ENCODE assay signal across 26 mouse cellular contexts in the genomic region with DNA sequence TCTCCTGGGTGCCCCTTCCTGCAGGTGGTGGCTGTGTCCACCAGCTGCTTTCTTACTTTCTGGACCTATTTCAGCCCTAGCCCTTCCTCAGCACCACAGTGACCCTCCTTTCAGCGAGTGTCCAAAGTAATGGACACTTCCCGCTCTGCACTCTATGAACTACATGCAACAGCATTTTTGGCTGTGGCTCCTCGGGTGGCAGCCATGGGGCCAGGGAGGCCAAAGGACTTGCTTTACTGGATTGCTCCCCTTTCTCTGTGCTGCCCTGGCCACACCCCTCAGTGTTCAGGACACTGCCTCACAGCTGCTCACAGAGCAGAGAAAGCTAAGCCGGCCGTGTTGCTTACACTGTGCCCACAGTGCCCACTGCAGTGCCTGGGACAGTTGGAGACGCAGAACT. TPM values are rescaled to one million over a fixed set of nuclear protein-coding genes. Genes with fewer than 3 reads are reported as not detected.
DNase-seq lines count a peak whose midpoint lies in the region; ATAC-seq and TF ChIP-seq lines count a peak whose summit lies in the region.
"Had no signal": no experiment of that assay in that cellular context is flagged by ENCODE, and none has a peak within 500 bp of the region (broad histone marks: within the 10 kb centered on the region; RNA-seq: fewer than 3 reads in every experiment).

No protein-coding gene starts in this region.

- 51% methylated on average over 6 of the region's 6 CpGs for WGBS in kidney, embryonic 14.5 days
- 72% methylated on average over 6 of the region's 6 CpGs for WGBS in midbrain, embryonic 12.5 days
- 74% methylated on average over 6 of the region's 6 CpGs for WGBS in midbrain, postnatal 0 days
- WGBS in intestine, embryonic 15.5 days: 52% methylated on average over 6 of the region's 6 CpGs

- H3K36me3 ChIP-seq in kidney, embryonic 14.5 days (ENCODE audit: control insufficient read depth, insufficient read depth, low read length): no peaks in the 10 kb centered on the region
- no peaks in the 10 kb centered on the region for H3K36me3 ChIP-seq in midbrain, embryonic 12.5 days
- no peaks in the 10 kb centered on the region for H3K36me3 ChIP-seq in midbrain, postnatal 0 days (ENCODE audit: insufficient read depth, low read length)
- H3K36me3 ChIP-seq in intestine, embryonic 15.5 days: no peaks in the 10 kb centered on the region
- H3K36me3 ChIP-seq: embryonic facial prominence, embryonic 13.5 days; forebrain, embryonic 12.5 days; hindbrain, embryonic 13.5 days had no signal

- H3K4me3 ChIP-seq in kidney, embryonic 14.5 days (ENCODE audit: low read length): no peak overlapping the region
- no peak overlapping the region for H3K4me3 ChIP-seq in midbrain, embryonic 12.5 days
- H3K4me3 ChIP-seq in midbrain, postnatal 0 days (ENCODE audit: low read depth, low read length): no peak overlapping the region
- H3K4me3 ChIP-seq in intestine, embryonic 15.5 days (replicated peaks): no peak overlapping the region
- H3K4me3 ChIP-seq: embryonic facial prominence, embryonic 13.5 days; forebrain, embryonic 12.5 days; hindbrain, embryonic 13.5 days had no signal

- H3K4me2 ChIP-seq in kidney, embryonic 14.5 days (replicated peaks; ENCODE audit: low read depth, low read length): no peak overlapping the region
- no peak overlapping the region for H3K4me2 ChIP-seq in midbrain, embryonic 12.5 days (replicated peaks)
- no peak overlapping the region for H3K4me2 ChIP-seq in midbrain, postnatal 0 days (ENCODE audit: low read depth, low read length, poor library complexity, severe bottlenecking)
- no peak overlapping the region for H3K4me2 ChIP-seq in intestine, embryonic 15.5 days (replicated peaks)
- H3K4me2 ChIP-seq: embryonic facial prominence, embryonic 13.5 days; forebrain, embryonic 12.5 days; hindbrain, embryonic 13.5 days had no signal

- no peaks in the 10 kb centered on the region for H3K4me1 ChIP-seq in kidney, embryonic 14.5 days (ENCODE audit: control insufficient read depth, insufficient read depth, low read length)
- peaks cover 8% of the 10 kb centered on the region; the same call in 1 of the 2 replicates for H3K4me1 ChIP-seq in midbrain, embryonic 12.5 days
- H3K4me1 ChIP-seq in midbrain, postnatal 0 days (ENCODE audit: insufficient read depth, low read length): no peaks in the 10 kb centered on the region
- peaks cover 14% of the 10 kb centered on the region; the same call in 1 of the 2 replicates for H3K4me1 ChIP-seq in intestine, embryonic 15.5 days (replicated peaks)
- H3K4me1 ChIP-seq: forebrain, embryonic 12.5 days had no signal

- TF ChIP-seq CTCF in midbrain, postnatal 0 days (IDR thresholded peaks at IDR 0.05): no peak

- H3K9me3 ChIP-seq in kidney, embryonic 14.5 days (ENCODE audit: control insufficient read depth, low read length): no peaks in the 10 kb centered on the region
- H3K9me3 ChIP-seq in midbrain, embryonic 12.5 days: no peaks in the 10 kb centered on the region
- no peaks in the 10 kb centered on the region for H3K9me3 ChIP-seq in midbrain, postnatal 0 days (ENCODE audit: low read length)
- H3K9me3 ChIP-seq in intestine, embryonic 15.5 days: no peaks in the 10 kb centered on the region
- H3K9me3 ChIP-seq: embryonic facial prominence, embryonic 13.5 days; forebrain, embryonic 12.5 days; hindbrain, embryonic 13.5 days had no signal

- H3K27me3 ChIP-seq in kidney, embryonic 14.5 days (ENCODE audit: control insufficient read depth, insufficient read depth, low read length): no peaks in the 10 kb centered on the region
- peaks cover 21% of the 10 kb centered on the region for H3K27me3 ChIP-seq in midbrain, embryonic 12.5 days
- H3K27me3 ChIP-seq in midbrain, postnatal 0 days (ENCODE audit: insufficient read depth, low read length): no peaks in the 10 kb centered on the region
- H3K27me3 ChIP-seq in intestine, embryonic 15.5 days (replicated peaks): no peaks in the 10 kb centered on the region; the same call in 1 of the 2 replicates
- H3K27me3 ChIP-seq: embryonic facial prominence, embryonic 13.5 days; forebrain, embryonic 12.5 days; hindbrain, embryonic 13.5 days had no signal

- H3K9ac ChIP-seq in kidney, embryonic 14.5 days (ENCODE audit: low read depth, low read length): no peak overlapping the region
- H3K9ac ChIP-seq in midbrain, embryonic 12.5 days (replicated peaks): 0 out of 2 replicates have a peak overlapping the region, but pooled peaks have one; percentile 6
- H3K9ac ChIP-seq in midbrain, postnatal 0 days (replicated peaks; ENCODE audit: low read length, poor library complexity, severe bottlenecking): no peak overlapping the region
- H3K9ac ChIP-seq in intestine, embryonic 15.5 days: no peak overlapping the region
- H3K9ac ChIP-seq: embryonic facial prominence, embryonic 13.5 days; forebrain, embryonic 12.5 days; forebrain, postnatal 0 days; hindbrain, embryonic 13.5 days had no signal

- DNase-seq in kidney, postnatal 4 days: no peak
- DNase-seq in midbrain, postnatal 0 days (ENCODE audit: low spot score): no peak
- no peak for DNase-seq in gastrocnemius, postnatal 25 days
- DNase-seq: adrenal gland, adult 2 months; adrenal gland, postnatal 25 days; cerebellum, adult 18-20 months; cerebellum, adult 9-11 months; cerebellum, postnatal 36 days; forebrain, postnatal 0 days; gastrocnemius, postnatal 36 days; heart, adult 11 months; heart, postnatal 14 days had no signal

- H3K27ac ChIP-seq in kidney, embryonic 14.5 days (ENCODE audit: low read depth, low read length): no peak overlapping the region
- H3K27ac ChIP-seq in midbrain, embryonic 12.5 days (replicated peaks): no peak overlapping the region
- no peak overlapping the region for H3K27ac ChIP-seq in midbrain, postnatal 0 days (ENCODE audit: low read depth, low read length)
- H3K27ac ChIP-seq in intestine, embryonic 15.5 days: no peak overlapping the region
- H3K27ac ChIP-seq: embryonic facial prominence, embryonic 13.5 days; forebrain, embryonic 12.5 days; hindbrain, embryonic 13.5 days had no signal

- peak; percentile 48; the same call in 1 of the 2 replicates for ATAC-seq in kidney, embryonic 14.5 days (ENCODE audit: low FRiP score, low TSS enrichment)
- ATAC-seq in midbrain, embryonic 12.5 days (ENCODE audit: low FRiP score, low read depth): no peak
- no peak for ATAC-seq in midbrain, postnatal 0 days (ENCODE audit: low FRiP score)
- peak; percentile 21 for ATAC-seq in intestine, embryonic 15.5 days
- 0 out of 2 replicates have a peak, but pooled peaks have one; percentile 8 for ATAC-seq in megakaryocyte-erythroid progenitor cell, adult 5-6 weeks (replicated peaks; ENCODE audit: low FRiP score, low TSS enrichment, poor library complexity, severe bottlenecking)
- ATAC-seq in megakaryocyte progenitor cell, adult 5-6 weeks (replicated peaks; ENCODE audit: poor library complexity): no peak
- ATAC-seq: activated CD4-positive, CD25-positive, alpha-beta regulatory T cell, adult 4 months; forebrain, postnatal 0 days; Patski had no signal

RNA-seq across cellular contexts. Expression of a gene that starts 7.6 kb away (rescaled TPM):
- polyA plus RNA-seq in kidney, embryonic 14.5 days (2014; fragmentation: Nextera tagmentation; extraction: Ambion mirVana): not detected in 2 replicates
- polyA plus RNA-seq in midbrain, embryonic 12.5 days (2016; fragmentation: Nextera tagmentation; extraction: Ambion mirVana): not detected in 2 replicates
- total RNA-seq in midbrain, postnatal 0 days (2014; rRNA removed): not detected in 2 replicates
- 0.19 and 0.25 TPM in 2 replicates for polyA plus RNA-seq in midbrain, postnatal 0 days (2015; fragmentation: Nextera tagmentation; extraction: Ambion mirVana)
- polyA plus RNA-seq in intestine, embryonic 15.5 days (2015; fragmentation: Nextera tagmentation; extraction: Ambion mirVana): 1.1 and 1.2 TPM in 2 replicates
- 1.2 TPM in 1 of 2 replicates, not detected in the other for total RNA-seq in megakaryocyte-erythroid progenitor cell, adult 5-6 weeks (2014; fragmentation: Nextera tagmentation)
- not detected in 2 replicates for total RNA-seq in megakaryocyte-erythroid progenitor cell, adult 5-6 weeks (2017)
- total RNA-seq in megakaryocyte progenitor cell, adult 5-6 weeks (2015): not detected in 2 replicates
- not detected in 2 replicates for total RNA-seq in megakaryocyte progenitor cell, adult 5-6 weeks (2017)
- total RNA-seq in gastrocnemius, postnatal 25 days (2021): not detected
- total RNA-seq: adrenal gland, adult 2 months; adrenal gland, postnatal 25 days; forebrain, postnatal 0 days; gastrocnemius, adult 18-20 months; gastrocnemius, postnatal 36 days; heart, postnatal 14 days; hematopoietic stem cell, adult 5-6 weeks had no signal
- polyA plus RNA-seq: activated CD4-positive, CD25-positive, alpha-beta regulatory T cell, adult 4 months; adrenal gland, adult 2 months; C2C12; embryonic facial prominence, embryonic 13.5 days; forebrain, embryonic 12.5 days; forebrain, postnatal 0 days; heart, embryonic 14.5 days; hindbrain, embryonic 13.5 days; Patski had no signal

RNA-seq across cellular contexts. Expression of a gene that starts 16.0 kb away (rescaled TPM):
- 0.33 and 0.49 TPM in 2 replicates for polyA plus RNA-seq in kidney, embryonic 14.5 days (2014; fragmentation: Nextera tagmentation; extraction: Ambion mirVana)
- 0.18 and 0.24 TPM in 2 replicates for polyA plus RNA-seq in midbrain, embryonic 12.5 days (2016; fragmentation: Nextera tagmentation; extraction: Ambion mirVana)
- total RNA-seq in midbrain, postnatal 0 days (2014; rRNA removed): not detected in 2 replicates
- polyA plus RNA-seq in midbrain, postnatal 0 days (2015; fragmentation: Nextera tagmentation; extraction: Ambion mirVana): 0.14 TPM in 1 of 2 replicates, not detected in the other
- polyA plus RNA-seq in intestine, embryonic 15.5 days (2015; fragmentation: Nextera tagmentation; extraction: Ambion mirVana): 97.1 and 104 TPM in 2 replicates
- total RNA-seq in megakaryocyte-erythroid progenitor cell, adult 5-6 weeks (2014; fragmentation: Nextera tagmentation): 2.7 TPM in 1 of 2 replicates, not detected in the other
- 0.53 and 1.3 TPM in 2 replicates for total RNA-seq in megakaryocyte-erythroid progenitor cell, adult 5-6 weeks (2017)
- not detected in 2 replicates for total RNA-seq in megakaryocyte progenitor cell, adult 5-6 weeks (2015)
- total RNA-seq in megakaryocyte progenitor cell, adult 5-6 weeks (2017): 0.04 and 0.17 TPM in 2 replicates
- not detected for total RNA-seq in gastrocnemius, postnatal 25 days (2021)
- total RNA-seq: adrenal gland, postnatal 25 days; forebrain, postnatal 0 days; gastrocnemius, adult 18-20 months; gastrocnemius, postnatal 36 days had no signal
- polyA plus RNA-seq: activated CD4-positive, CD25-positive, alpha-beta regulatory T cell, adult 4 months had no signal

Comparison
In these comparisons a context has a peak if more than half of its experiments do, and no peak if none do; other contexts are left out.
1. ATAC-seq: peak in kidney, embryonic 14.5 days (single experiment), intestine, embryonic 15.5 days (single experiment) and megakaryocyte-erythroid progenitor cell, adult 5-6 weeks (single experiment); none in midbrain, embryonic 12.5 days (single experiment), midbrain, postnatal 0 days (single experiment) and megakaryocyte progenitor cell, adult 5-6 weeks (single experiment).